Mouse (Mus musculus) ES-E14 (cell line): Measurements from ENCODE around the gene Atp10b. TPM values are rescaled to one million over a fixed set of nuclear protein-coding genes. Genes with fewer than 3 reads are reported as not detected.
A peak's percentile ranks its signal among the peaks of the same experiment; 100 is the strongest.

Experiments used
- DNase-seq: peaks from one replicate; pipeline ENCODE4 v3.0.0-alpha.2; 2013; ENCODE audit warnings: low read depth, low spot score
- H3K27ac ChIP-seq: 2 replicates; pipeline ENCODE4 v1.5.1; 2012; ENCODE audit warnings: low read depth, mild to moderate bottlenecking, low read length, moderate library complexity, mixed read lengths; ENCODE audit not compliant: poor library complexity, insufficient read depth, severe bottlenecking
- H3K36me3 ChIP-seq: 2 replicates; pipeline ENCODE4 v1.6.1; 2012; ENCODE audit warnings: mild to moderate bottlenecking, low read length, moderate library complexity, mixed read lengths; ENCODE audit not compliant: control insufficient read depth, poor library complexity, insufficient read depth, severe bottlenecking
- H3K4me1 ChIP-seq, 2 experiments: fragments of 150-350 bp in 1 of 2; sonication (generic) in 1 of 2; 2 replicates each; pipeline ENCODE4 v1.6.1; 2012; ENCODE audit warnings: low read length in 2 of 2, mild to moderate bottlenecking in 1 of 2, mixed read lengths in 1 of 2; ENCODE audit not compliant: control insufficient read depth in 2 of 2, insufficient read depth in 2 of 2, poor library complexity in 1 of 2
- H3K4me3 ChIP-seq, 2 experiments: fragments of 150-350 bp in 1 of 2; sonication (generic) in 1 of 2; 2 replicates each; pipeline ENCODE4 v1.5.1; 2012; ENCODE audit warnings: low read length in 2 of 2, low read depth in 1 of 2, mild to moderate bottlenecking in 1 of 2, mixed read lengths in 1 of 2; ENCODE audit not compliant: insufficient read depth in 1 of 2, poor library complexity in 1 of 2, severe bottlenecking in 1 of 2
- H3K9ac ChIP-seq: 2 replicates; pipeline ENCODE4 v1.6.1; 2012; ENCODE audit warnings: low read depth, mild to moderate bottlenecking, low read length, mixed read lengths; ENCODE audit not compliant: poor library complexity, insufficient read depth, severe bottlenecking
- H3K9me3 ChIP-seq: fragments of 150-350 bp; sonication (generic); 2 replicates; pipeline ENCODE4 v1.6.1; 2012; ENCODE audit warnings: low read depth, mild to moderate bottlenecking, low read length; ENCODE audit not compliant: control insufficient read depth, insufficient read depth
- CHD2 ChIP-seq: IDR thresholded peaks from 2 replicates; pipeline ENCODE4 v1.6.1; 2014; ENCODE audit warnings: mild to moderate bottlenecking, low read depth, low read length, inconsistent platforms
- HCFC1 ChIP-seq: IDR thresholded peaks from 2 replicates; pipeline ENCODE4 v1.6.1; 2012; ENCODE audit warnings: low read length, inconsistent platforms, borderline replicate concordance; ENCODE audit not compliant: insufficient read depth
- MAFK ChIP-seq: IDR thresholded peaks from 2 replicates; pipeline ENCODE4 v1.6.1; 2014; ENCODE audit warnings: mild to moderate bottlenecking, low read depth, low read length, inconsistent platforms; ENCODE audit not compliant: insufficient read depth
- ZC3H11A ChIP-seq: IDR thresholded peaks from 2 replicates; pipeline ENCODE4 v1.6.1; 2012; ENCODE audit warnings: low read depth, mild to moderate bottlenecking, inconsistent platforms, low read length, borderline replicate concordance
- ZNF384 ChIP-seq: IDR thresholded peaks from 2 replicates; pipeline ENCODE4 v1.6.1; 2012; ENCODE audit warnings: low read depth, low read length, inconsistent platforms
- in situ Hi-C, 2 experiments: fragments of 600-800 bp; cut with MboI; formaldehyde crosslinking; loops; one replicate each; pipeline ENCODE4 v1.15.1; 2025; ENCODE audit warnings: low sequenced_read_pairs in 2 of 2, inconsistent platforms in 1 of 2; ENCODE audit not compliant: unreplicated experiment in 2 of 2
- total RNA-seq: library from RNA; depleted of rRNA; stranded (reverse); fragments of 300-350 nt; gene quantifications from 2 replicates; pipeline ENCODE4 v1.2.3, GENCODE M21; 2012

Gene Atp10b
- total RNA-seq, 1 experiment = not detected

DNA sequence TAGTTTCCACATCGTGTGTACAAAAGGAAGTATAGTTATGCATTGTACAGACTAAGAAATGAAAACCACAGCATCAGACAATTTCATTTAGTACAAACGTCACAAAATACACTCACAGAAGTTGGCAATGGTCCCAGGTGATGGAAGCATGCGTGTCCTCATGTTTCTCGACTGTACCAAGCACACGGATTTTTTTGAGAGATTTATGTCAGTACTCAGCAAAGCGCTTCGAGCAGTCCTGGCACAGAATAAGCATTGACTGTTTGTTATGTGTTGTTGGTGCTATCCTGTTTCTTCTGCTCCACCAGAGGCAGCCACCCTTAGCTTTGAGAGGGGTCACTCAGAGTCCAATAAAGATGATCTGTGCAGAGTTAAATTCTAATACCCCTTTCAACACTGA lies 108.1 kb downstream of the Atp10b start:
- no peak overlapping the region for H3K9ac ChIP-seq
- TF ChIP-seq HCFC1 (no peak), CHD2 (no peak), MAFK (no peak)
- no peak overlapping the region for H3K4me3 ChIP-seq
- no peaks in the 10 kb centered on the region for H3K4me1 ChIP-seq
- no peak overlapping the region for H3K27ac ChIP-seq
- in situ Hi-C loops = no loop called here
- H3K9me3 ChIP-seq = no peaks in the 10 kb centered on the region
- no peaks in the 10 kb centered on the region for H3K36me3 ChIP-seq
- no peak for DNase-seq

DNA sequence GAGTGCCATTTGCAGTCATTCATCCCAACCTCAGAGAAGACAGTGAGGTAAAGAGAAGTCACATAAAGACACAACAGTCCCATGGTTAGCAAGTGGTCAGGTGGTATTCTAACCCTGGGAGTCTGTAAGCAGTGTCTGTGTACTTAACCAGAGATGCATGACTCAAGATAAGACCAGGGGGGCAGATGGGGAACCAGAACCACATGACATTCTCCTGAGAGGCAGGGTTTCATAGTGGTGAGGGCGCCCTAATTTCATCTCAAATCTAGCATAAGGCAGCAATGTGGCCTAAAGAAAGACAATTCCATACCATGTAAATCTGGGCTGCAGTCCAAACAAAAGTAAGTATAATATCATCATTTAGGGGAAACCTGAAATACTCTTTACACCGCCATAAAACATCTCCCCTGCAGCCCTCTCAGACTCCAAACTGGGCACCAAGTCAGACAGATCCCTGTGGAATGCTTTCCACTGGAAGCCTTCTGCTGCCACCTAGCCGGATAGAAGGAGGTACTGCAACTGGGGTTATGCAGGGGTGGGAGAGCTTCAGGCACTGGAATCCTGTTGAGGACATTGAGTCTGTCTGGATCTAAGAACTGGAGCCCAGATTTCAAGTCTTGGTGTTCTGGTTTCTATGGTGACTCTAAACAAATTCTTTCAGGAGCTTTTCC lies 114.0 kb downstream of the Atp10b start:
- Histone ChIP-seq H3K4me3 (no peak overlapping the region), H3K4me1 (no peaks in the 10 kb centered on the region), H3K9ac (no peak overlapping the region), H3K9me3 (no peaks in the 10 kb centered on the region), H3K27ac (no peak overlapping the region), H3K36me3 (no peaks in the 10 kb centered on the region)
- DNase-seq = peak; percentile 54
- peak; percentile 90 for TF ChIP-seq ZC3H11A
- TF ChIP-seq ZNF384 = no peak
- in situ Hi-C loops = no loop called here

DNA sequence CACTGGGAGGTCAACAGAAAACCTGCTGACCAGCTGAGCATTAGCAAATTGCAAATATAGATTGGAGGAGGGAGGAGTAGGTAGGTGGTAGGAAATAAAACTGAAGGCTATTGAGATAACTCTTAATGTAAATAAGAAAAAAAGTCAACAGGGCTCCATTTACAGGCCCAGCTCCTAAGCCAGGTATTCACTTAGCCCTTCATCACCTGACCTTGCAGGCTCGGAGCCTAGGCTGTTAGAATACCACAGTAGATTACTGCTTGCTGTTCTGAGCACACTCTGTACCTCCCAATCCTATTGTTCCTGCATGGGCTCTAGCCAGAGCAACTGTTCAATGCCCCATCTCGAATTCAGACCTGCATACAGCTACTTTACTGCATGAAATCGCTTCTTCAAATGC lies 117.8 kb downstream of the Atp10b start:
- H3K4me1 ChIP-seq = no peaks in the 10 kb centered on the region
- no peaks in the 10 kb centered on the region for H3K36me3 ChIP-seq
- no peak for DNase-seq
- in situ Hi-C loops = no loop called here
- no peak overlapping the region for H3K4me3 ChIP-seq
- TF ChIP-seq CHD2 (no peak), ZNF384 (no peak), ZC3H11A (no peak), MAFK (no peak), HCFC1 (no peak)
- no peak overlapping the region for H3K9ac ChIP-seq
- no peaks in the 10 kb centered on the region for H3K9me3 ChIP-seq
- H3K27ac ChIP-seq = no peak overlapping the region

DNA sequence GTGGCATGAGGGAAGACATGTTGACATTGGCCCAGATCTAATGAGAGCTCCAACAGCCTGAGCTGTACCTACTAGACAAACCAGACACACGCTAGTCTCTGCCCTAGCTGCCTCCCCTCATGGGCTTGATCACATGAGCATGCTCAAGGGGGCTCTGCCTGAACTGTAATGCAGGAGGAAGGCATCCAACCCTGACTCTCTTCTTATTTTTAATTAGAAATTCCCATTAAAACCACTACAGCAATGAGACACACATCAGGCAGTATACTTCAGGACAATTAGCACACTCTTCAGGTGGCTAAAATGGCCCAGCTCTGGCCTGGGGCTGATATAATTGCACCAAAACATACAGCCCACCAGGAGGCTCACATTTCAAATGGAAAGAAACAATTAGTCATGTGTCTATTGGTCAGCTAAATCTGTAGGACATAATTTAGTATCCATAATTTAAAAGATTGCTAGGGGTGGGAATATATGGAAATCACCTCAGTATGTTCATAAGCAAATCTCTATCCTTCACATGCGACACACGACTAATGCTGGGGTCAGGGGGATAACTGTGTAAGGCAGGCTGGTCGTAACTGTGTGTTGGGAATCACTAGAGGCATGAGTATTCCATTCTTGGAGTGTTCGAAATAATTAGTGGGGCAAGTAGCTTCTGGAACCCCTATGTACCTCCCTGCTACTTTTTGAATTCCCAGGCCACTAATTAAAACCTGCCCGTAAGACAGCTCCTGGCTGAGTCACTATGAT lies 120.0 kb downstream of the Atp10b start:
- H3K4me1 ChIP-seq = no peaks in the 10 kb centered on the region
- no peak overlapping the region for H3K4me3 ChIP-seq
- DNase-seq = no peak
- in situ Hi-C loops = no loop called here
- H3K27ac ChIP-seq = no peak overlapping the region
- H3K9me3 ChIP-seq = no peaks in the 10 kb centered on the region
- no peaks in the 10 kb centered on the region for H3K36me3 ChIP-seq
- TF ChIP-seq ZNF384 = no peak
- TF ChIP-seq ZC3H11A = no peak
- TF ChIP-seq CHD2 = no peak
- no peak for TF ChIP-seq MAFK
- TF ChIP-seq HCFC1 = no peak
- no peak overlapping the region for H3K9ac ChIP-seq

DNA sequence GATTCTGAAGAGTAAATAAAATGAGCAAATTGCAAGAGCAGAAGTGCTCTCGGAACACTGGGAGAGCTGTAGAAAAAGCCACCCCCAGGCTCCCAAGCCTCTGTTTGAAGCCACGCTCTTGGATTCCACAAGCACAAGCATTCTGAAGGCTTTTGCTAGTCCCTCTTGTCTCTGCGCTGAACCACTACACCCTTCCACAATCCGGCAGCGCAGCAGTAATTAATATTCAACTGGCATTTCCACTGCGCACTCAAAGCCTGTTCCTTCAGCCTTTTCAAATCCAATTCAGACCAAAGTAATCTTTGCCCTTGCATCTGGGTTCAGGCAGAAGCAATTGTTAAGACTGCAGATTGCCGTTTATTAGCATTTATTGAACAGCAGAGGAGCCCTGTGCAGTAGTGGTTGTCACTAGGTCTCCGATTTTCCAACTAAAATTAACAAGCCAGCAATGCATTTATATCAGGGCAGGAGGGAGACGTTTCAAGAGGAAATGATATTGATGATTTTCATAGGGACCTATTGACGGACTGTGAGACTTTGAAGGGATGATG lies 120.7 kb downstream of the Atp10b start:
- Histone ChIP-seq H3K36me3 (no peaks in the 10 kb centered on the region), H3K4me3 (no peak overlapping the region), H3K4me1 (no peaks in the 10 kb centered on the region), H3K27ac (no peak overlapping the region), H3K9me3 (no peaks in the 10 kb centered on the region), H3K9ac (no peak overlapping the region)
- in situ Hi-C loops = no loop called here
- no peak for TF ChIP-seq HCFC1
- no peak for DNase-seq
